Mouse (Mus musculus) forebrain, embryonic 15.5 days (tissue): Measurements from ENCODE around the gene Tsga10ip. TPM values are rescaled to one million over a fixed set of nuclear protein-coding genes. Genes with fewer than 3 reads are reported as not detected.
A peak's percentile ranks its signal among the peaks of the same experiment; 100 is the strongest.

Experiments used
- ATAC-seq: fragments of 200-750 bp; cut with Nextera tagmentation; replicated peaks from 2 replicates; pipeline ENCODE4 v1.8.0; 2017; ENCODE audit warnings: mild to moderate bottlenecking, moderate TSS enrichment, moderate library complexity
- H3K27ac ChIP-seq: fragments of 300-500 bp; sonication (generic); replicated peaks from 2 replicates; pipeline ENCODE4 v1.5.1; 2015; ENCODE audit warnings: mild to moderate bottlenecking, inconsistent platforms
- H3K27me3 ChIP-seq: fragments of 300-500 bp; sonication (generic); 2 replicates; pipeline ENCODE4 v1.6.1; 2015; ENCODE audit warnings: inconsistent platforms
- H3K36me3 ChIP-seq: fragments of 300-500 bp; sonication (generic); 2 replicates; pipeline ENCODE4 v1.6.1; 2015; ENCODE audit warnings: mild to moderate bottlenecking, inconsistent platforms
- H3K4me1 ChIP-seq: fragments of 300-500 bp; sonication (generic); 2 replicates; pipeline ENCODE4 v1.6.1; 2015; ENCODE audit warnings: inconsistent platforms
- H3K4me2 ChIP-seq: fragments of 300-500 bp; sonication (generic); replicated peaks from 2 replicates; pipeline ENCODE4 v1.6.1; 2015; ENCODE audit warnings: mild to moderate bottlenecking, inconsistent platforms
- H3K4me3 ChIP-seq: fragments of 300-500 bp; sonication (generic); 2 replicates; pipeline ENCODE4 v1.5.1; 2015; ENCODE audit warnings: mild to moderate bottlenecking, inconsistent platforms
- H3K9ac ChIP-seq: fragments of 300-500 bp; sonication (generic); replicated peaks from 2 replicates; pipeline ENCODE4 v1.6.1; 2015; ENCODE audit warnings: mild to moderate bottlenecking, inconsistent platforms
- H3K9me3 ChIP-seq: fragments of 300-500 bp; sonication (generic); 2 replicates; pipeline ENCODE4 v1.6.1; 2016; ENCODE audit warnings: inconsistent platforms
- WGBS: fragments of 180-500 bp; shearing (Covaris S2); methylation state at CpG from one replicate; pipeline ENCODE4 v1.1.7; 2015; ENCODE audit warnings: mixed read lengths; 5-methylcytosine and 5-hydroxymethylcytosine counted together
- polyA plus RNA-seq: library from polyadenylated mRNA; unstranded; fragments of >200 nt; fragmentation: Nextera tagmentation; extraction: Ambion mirVana; gene quantifications from 2 replicates; pipeline ENCODE4 v1.2.1, GENCODE M21; 2015

The Tsga10ip gene
- polyA plus RNA-seq: 0.10 TPM in 1 of 2 replicates, not detected in the other

- H3K9me3 ChIP-seq: no peaks in the 10 kb centered on the region
- no peak within 1 kb of the TSS for H3K9ac ChIP-seq
- H3K27ac ChIP-seq: no peak within 1 kb of the TSS
- H3K4me3 ChIP-seq: no peak within 1 kb of the TSS
- 70% methylated on average over 8 of the region's 8 CpGs for WGBS
- no peaks in the 10 kb centered on the region for H3K36me3 ChIP-seq
- no peak for ATAC-seq
- no peak within 1 kb of the TSS for H3K4me2 ChIP-seq
- H3K27me3 ChIP-seq: no peaks in the 10 kb centered on the region
- H3K4me1 ChIP-seq: peaks cover 6% of the 10 kb centered on the region
Observed at GRCm38 (mm10) chr19:5402293-5402692, at the start of gene Tsga10ip. Gene Tsga10ip, minus strand, starts transcription at chr19:5402526.

- no peaks in the 10 kb centered on the region for H3K9me3 ChIP-seq
- no peak for ATAC-seq
- no peak overlapping the region for H3K4me2 ChIP-seq
- H3K9ac ChIP-seq: no peak overlapping the region
- H3K27me3 ChIP-seq: peaks cover 39% of the 10 kb centered on the region
- no peak overlapping the region for H3K27ac ChIP-seq
- no peak overlapping the region for H3K4me3 ChIP-seq
- H3K36me3 ChIP-seq: 0 out of 2 replicates have a peak, but pooled peaks cover 3% of the 10 kb centered on the region
- WGBS: 84% methylated on average over 6 of the region's 6 CpGs
- H3K4me1 ChIP-seq: peaks cover 39% of the 10 kb centered on the region
Observed at GRCm38 (mm10) chr19:5451766-5452165, 49.4 kb upstream of the Tsga10ip start.

- WGBS: 82% methylated on average over 3 of the region's 3 CpGs
- H3K36me3 ChIP-seq: 0 out of 2 replicates have a peak, but pooled peaks cover 3% of the 10 kb centered on the region
- H3K9me3 ChIP-seq: no peaks in the 10 kb centered on the region
- H3K27me3 ChIP-seq: peaks cover 52% of the 10 kb centered on the region
- no peak overlapping the region for H3K9ac ChIP-seq
- no peak overlapping the region for H3K27ac ChIP-seq
- H3K4me1 ChIP-seq: peaks cover 20% of the 10 kb centered on the region
- H3K4me2 ChIP-seq: no peak overlapping the region
- ATAC-seq: no peak
- H3K4me3 ChIP-seq: no peak overlapping the region
Observed at GRCm38 (mm10) chr19:5449673-5450072, 47.3 kb upstream of the Tsga10ip start.

GRCm38 (mm10) chr19:5448354-5449150 lies 46.2 kb upstream of the Tsga10ip start:
- Histone ChIP-seq H3K36me3 (no peaks in the 10 kb centered on the region), H3K27me3 (peaks cover 54% of the 10 kb centered on the region), H3K27ac (no peak overlapping the region), H3K9me3 (no peaks in the 10 kb centered on the region), H3K4me2 (peak overlapping the region; percentile 96), H3K4me3 (peak overlapping the region; percentile 52), H3K4me1 (peaks cover 18% of the 10 kb centered on the region), H3K9ac (no peak overlapping the region)
- 9% methylated on average over 36 of the region's 36 CpGs for WGBS
- no peak for ATAC-seq

GRCm38 (mm10) chr19:5447515-5448353 lies 45.4 kb upstream of the Tsga10ip start, which contains the start of gene Fosl1:
Gene Fosl1, plus strand, starts transcription at chr19:5447547.
- H3K4me3 ChIP-seq: peak within 1 kb of the TSS; percentile 52
- H3K36me3 ChIP-seq: no peaks in the 10 kb centered on the region
- 2% methylated on average over 69 of the region's 70 CpGs for WGBS
- peak within 1 kb of the TSS; percentile 38 for H3K9ac ChIP-seq
- H3K9me3 ChIP-seq: no peaks in the 10 kb centered on the region
- ATAC-seq: peak; percentile 73
- H3K4me1 ChIP-seq: peaks cover 18% of the 10 kb centered on the region
- no peak within 1 kb of the TSS for H3K27ac ChIP-seq
- H3K4me2 ChIP-seq: peak within 1 kb of the TSS; percentile 96
- H3K27me3 ChIP-seq: peaks cover 54% of the 10 kb centered on the region

- H3K4me3 ChIP-seq: no peak overlapping the region
- WGBS: 90% methylated on average over 5 of the region's 5 CpGs
- no peak overlapping the region for H3K9ac ChIP-seq
- no peak for ATAC-seq
- no peaks in the 10 kb centered on the region for H3K36me3 ChIP-seq
- peaks cover 54% of the 10 kb centered on the region for H3K27me3 ChIP-seq
- no peak overlapping the region for H3K4me2 ChIP-seq
- peaks cover 18% of the 10 kb centered on the region for H3K4me1 ChIP-seq
- no peak overlapping the region for H3K27ac ChIP-seq
- no peaks in the 10 kb centered on the region for H3K9me3 ChIP-seq
Observed at GRCm38 (mm10) chr19:5445747-5446146, 43.4 kb upstream of the Tsga10ip start.

- no peak overlapping the region for H3K4me2 ChIP-seq
- H3K4me1 ChIP-seq: peaks cover 18% of the 10 kb centered on the region
- H3K36me3 ChIP-seq: no peaks in the 10 kb centered on the region
- no peak overlapping the region for H3K4me3 ChIP-seq
- WGBS: 49% methylated on average over 7 of the region's 7 CpGs
- H3K27ac ChIP-seq: no peak overlapping the region
- H3K27me3 ChIP-seq: peaks cover 47% of the 10 kb centered on the region
- H3K9ac ChIP-seq: no peak overlapping the region
- H3K9me3 ChIP-seq: no peaks in the 10 kb centered on the region
- no peak for ATAC-seq
Observed at GRCm38 (mm10) chr19:5444954-5445353, 42.6 kb upstream of the Tsga10ip start.

GRCm38 (mm10) chr19:5444371-5444908 lies 42.1 kb upstream of the Tsga10ip start:
- no peaks in the 10 kb centered on the region for H3K9me3 ChIP-seq
- H3K27ac ChIP-seq: no peak overlapping the region
- no peak overlapping the region for H3K9ac ChIP-seq
- H3K4me2 ChIP-seq: no peak overlapping the region
- H3K36me3 ChIP-seq: no peaks in the 10 kb centered on the region
- WGBS: 68% methylated on average over 9 of the region's 9 CpGs
- no peak overlapping the region for H3K4me3 ChIP-seq
- peaks cover 18% of the 10 kb centered on the region for H3K4me1 ChIP-seq
- no peak for ATAC-seq
- H3K27me3 ChIP-seq: peaks cover 42% of the 10 kb centered on the region

- 73% methylated on average over 7 of the region's 7 CpGs for WGBS
Observed at GRCm38 (mm10) chr19:5433951-5434350, 31.6 kb upstream of the Tsga10ip start.

GRCm38 (mm10) chr19:5432992-5433852 lies 30.9 kb upstream of the Tsga10ip start:
- Histone ChIP-seq H3K9me3 (no peaks in the 10 kb centered on the region), H3K27ac (peak overlapping the region; percentile 6; the same call in 1 of the 2 replicates), H3K4me3 (peak overlapping the region; percentile 9; the same call in 1 of the 2 replicates), H3K9ac (no peak overlapping the region), H3K4me1 (peaks cover 5% of the 10 kb centered on the region), H3K4me2 (peak overlapping the region; percentile 40), H3K27me3 (0 out of 2 replicates have a peak, but pooled peaks cover 3% of the 10 kb centered on the region), H3K36me3 (no peaks in the 10 kb centered on the region)
- 14% methylated on average over 16 of the region's 16 CpGs for WGBS
- ATAC-seq: no peak

More at GRCm38 (mm10) chr19:5433951-5434350, 31.6 kb upstream of the Tsga10ip start:
- no peak overlapping the region for H3K4me2 ChIP-seq
- no peaks in the 10 kb centered on the region for H3K36me3 ChIP-seq
- 0 out of 2 replicates have a peak, but pooled peaks cover 3% of the 10 kb centered on the region for H3K27me3 ChIP-seq
- H3K27ac ChIP-seq: no peak overlapping the region
- H3K4me3 ChIP-seq: no peak overlapping the region
- no peak overlapping the region for H3K9ac ChIP-seq
- ATAC-seq: no peak
- H3K9me3 ChIP-seq: no peaks in the 10 kb centered on the region
- peaks cover 5% of the 10 kb centered on the region for H3K4me1 ChIP-seq

GRCm38 (mm10) chr19:5431911-5432464 lies 29.7 kb upstream of the Tsga10ip start:
- Histone ChIP-seq H3K9me3 (no peaks in the 10 kb centered on the region), H3K4me3 (no peak overlapping the region), H3K36me3 (peaks cover 5% of the 10 kb centered on the region; the same call in 1 of the 2 replicates), H3K9ac (no peak overlapping the region), H3K27ac (no peak overlapping the region), H3K4me1 (peaks cover 9% of the 10 kb centered on the region), H3K27me3 (0 out of 2 replicates have a peak, but pooled peaks cover 3% of the 10 kb centered on the region), H3K4me2 (no peak overlapping the region)
- 74% methylated on average over 4 of the region's 4 CpGs for WGBS
- no peak for ATAC-seq
